Mouse (Mus musculus): ENCODE results near the gene Fkbp10. TPM values are rescaled to one million over a fixed set of nuclear protein-coding genes. Genes with fewer than 3 reads are reported as not detected.

The Fkbp10 gene
- total RNA-seq (2021) = 10 to 100 TPM; 58.6 to 59.7 TPM

- intact Hi-C loops (cut with DNase I) = loop anchor here (2.0 kb wide), 1 partner anchor 18 kb away; the partner anchor contains the start of gene Jup
- DNase-seq = peak; percentile 81 to 83
These were observed at the start of gene Fkbp10 for GRCm38 (mm10) chr11:100414914-100415822. Fkbp10 (plus strand) TSS chr11:100415697.

GRCm38 (mm10) chr11:100369145-100369544, 46.4 kb upstream of the Fkbp10 start:
- no peak for DNase-seq
- intact Hi-C loops (cut with DNase I) = no loop called here

- no peak for DNase-seq
- intact Hi-C loops (cut with DNase I) = no loop called here
These were observed 45.7 kb upstream of the Fkbp10 start for GRCm38 (mm10) chr11:100369822-100370221.

- no peak for DNase-seq
- intact Hi-C loops (cut with DNase I) = no loop called here
These were observed 43.4 kb upstream of the Fkbp10 start for GRCm38 (mm10) chr11:100371981-100372558.

GRCm38 (mm10) chr11:100375127-100375526, 40.4 kb upstream of the Fkbp10 start:
- intact Hi-C loops (cut with DNase I) = no loop called here
- no peak for DNase-seq

- intact Hi-C loops (cut with DNase I) = no loop called here
- peak in 1 of 2 experiments; percentile 42 for DNase-seq
These were observed 39.5 kb upstream of the Fkbp10 start for GRCm38 (mm10) chr11:100376005-100376404.

GRCm38 (mm10) chr11:100376746-100377389, 38.6 kb upstream of the Fkbp10 start:
- no peak for DNase-seq
- intact Hi-C loops (cut with DNase I) = no loop called here

- no peak for DNase-seq
- intact Hi-C loops (cut with DNase I) = no loop called here
These were observed 37.5 kb upstream of the Fkbp10 start for GRCm38 (mm10) chr11:100377989-100378388.

GRCm38 (mm10) chr11:100378446-100378845, 37.1 kb upstream of the Fkbp10 start:
- intact Hi-C loops (cut with DNase I) = no loop called here
- DNase-seq = no peak

GRCm38 (mm10) chr11:100379311-100379710, 36.2 kb upstream of the Fkbp10 start:
- DNase-seq = no peak
- intact Hi-C loops (cut with DNase I) = no loop called here

GRCm38 (mm10) chr11:100382682-100383081, 32.8 kb upstream of the Fkbp10 start:
- intact Hi-C loops (cut with DNase I) = no loop called here
- DNase-seq = no peak

- intact Hi-C loops (cut with DNase I) = no loop called here
- no peak for DNase-seq
These were observed 30.5 kb upstream of the Fkbp10 start for GRCm38 (mm10) chr11:100385016-100385415.

- DNase-seq = peak in 1 of 2 experiments; percentile 30
- intact Hi-C loops (cut with DNase I) = no loop called here
These were observed 28.9 kb upstream of the Fkbp10 start for GRCm38 (mm10) chr11:100386586-100386985.

- no peak for DNase-seq
- intact Hi-C loops (cut with DNase I) = no loop called here
These were observed 28.4 kb upstream of the Fkbp10 start for GRCm38 (mm10) chr11:100387111-100387510.

GRCm38 (mm10) chr11:100387589-100388375, 27.7 kb upstream of the Fkbp10 start:
- intact Hi-C loops (cut with DNase I) = no loop called here
- DNase-seq = peak; percentile 89 to 92

- intact Hi-C loops (cut with DNase I) = no loop called here
- peak; percentile 84 to 85 for DNase-seq
These were observed 26.9 kb upstream of the Fkbp10 start for GRCm38 (mm10) chr11:100388588-100388987.

GRCm38 (mm10) chr11:100389931-100390445, 25.5 kb upstream of the Fkbp10 start:
- peak; percentile 78 to 87 for DNase-seq
- intact Hi-C loops (cut with DNase I) = no loop called here

- intact Hi-C loops (cut with DNase I) = no loop called here
- peak; percentile 92 to 93 for DNase-seq
These were observed 24.2 kb upstream of the Fkbp10 start for GRCm38 (mm10) chr11:100391081-100391883.

GRCm38 (mm10) chr11:100391884-100392345, 23.6 kb upstream of the Fkbp10 start:
- no peak for DNase-seq
- intact Hi-C loops (cut with DNase I) = no loop called here

Measured in heart, postnatal 10 days (tissue).